Mouse (Mus musculus) small intestine, adult 2 months (tissue): ENCODE measurements around the gene Knl1.

ENCODE experiments used
- CTCF ChIP-seq: fragments of 200-500 bp; IDR thresholded peaks from 2 replicates; pipeline ENCODE4 v1.5.1; 2012; ENCODE audit warnings: low read depth, mild to moderate bottlenecking, control low read depth, inconsistent platforms, low read length, moderate library complexity, mixed read lengths; ENCODE audit not compliant: insufficient replicate concordance, insufficient read length; ENCODE audit errors: extremely low read depth
- POLR2A ChIP-seq: fragments of 200-500 bp; IDR thresholded peaks from 2 replicates; pipeline ENCODE4 v1.6.1; 2012; ENCODE audit warnings: low read depth, mild to moderate bottlenecking, control low read depth, inconsistent platforms, low read length, moderate library complexity

DNA sequence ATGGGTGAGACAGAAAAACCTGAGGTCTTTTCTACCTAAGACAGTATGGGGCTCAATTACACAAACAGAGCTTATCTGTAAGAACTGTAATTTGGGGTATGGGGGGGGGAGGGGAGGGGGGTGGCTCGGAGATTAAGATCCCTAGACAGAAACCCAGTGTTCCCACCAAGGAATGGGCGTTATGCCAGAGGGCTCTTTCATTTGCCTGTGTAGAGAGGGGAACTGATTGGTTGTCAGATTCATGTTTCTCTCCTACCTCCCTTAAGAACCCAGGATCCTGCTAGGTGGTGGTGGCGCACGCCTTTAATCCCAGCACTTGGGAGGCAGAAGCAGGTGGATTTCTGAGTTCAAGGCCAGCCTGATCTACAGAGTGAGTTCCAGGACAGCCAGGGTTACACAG is 27.4 kb upstream of the Knl1 start:
- TF ChIP-seq POLR2A (no peak), CTCF (no peak)
